28 mouse cellular contexts compared by ENCODE assay signal in genomic region chr3:72735011-72735410, GRCm38 (mm10).
"Had no signal": no experiment of that assay in that cellular context is flagged by ENCODE, and none has a peak within 500 bp of the region (broad histone marks: within the 10 kb centered on the region; RNA-seq: fewer than 3 reads in every experiment).

No protein-coding gene starts in this region.

- H3K4me2 ChIP-seq: embryonic facial prominence, embryonic 12.5 days; embryonic facial prominence, embryonic 13.5 days; embryonic facial prominence, embryonic 15.5 days; forebrain, embryonic 12.5 days; forebrain, embryonic 13.5 days; forebrain, embryonic 15.5 days had no signal

- H3K9ac ChIP-seq: embryonic facial prominence, embryonic 12.5 days; embryonic facial prominence, embryonic 13.5 days; embryonic facial prominence, embryonic 15.5 days; forebrain, embryonic 12.5 days; forebrain, embryonic 13.5 days; forebrain, embryonic 15.5 days; forebrain, postnatal 0 days had no signal

- ATAC-seq: forebrain, embryonic 13.5 days; forebrain, embryonic 15.5 days; forebrain, embryonic 16.5 days; forebrain, postnatal 0 days had no signal

- H3K27me3 ChIP-seq: embryonic facial prominence, embryonic 12.5 days; embryonic facial prominence, embryonic 13.5 days; embryonic facial prominence, embryonic 15.5 days; forebrain, embryonic 12.5 days; forebrain, embryonic 13.5 days; forebrain, embryonic 15.5 days had no signal

- H3K36me3 ChIP-seq: embryonic facial prominence, embryonic 10.5 days; embryonic facial prominence, embryonic 12.5 days; embryonic facial prominence, embryonic 13.5 days; embryonic facial prominence, embryonic 15.5 days; forebrain, embryonic 10.5 days; forebrain, embryonic 12.5 days; forebrain, embryonic 15.5 days had no signal

- H3K27ac ChIP-seq: embryonic facial prominence, embryonic 10.5 days; embryonic facial prominence, embryonic 12.5 days; embryonic facial prominence, embryonic 13.5 days; embryonic facial prominence, embryonic 15.5 days; forebrain, embryonic 10.5 days; forebrain, embryonic 12.5 days; forebrain, embryonic 13.5 days; forebrain, embryonic 15.5 days; gastrocnemius, adult 2 months; heart, adult 2 months had no signal

- H3K9me3 ChIP-seq: embryonic facial prominence, embryonic 10.5 days; embryonic facial prominence, embryonic 12.5 days; embryonic facial prominence, embryonic 13.5 days; embryonic facial prominence, embryonic 15.5 days; forebrain, embryonic 10.5 days; forebrain, embryonic 12.5 days; forebrain, embryonic 13.5 days; forebrain, embryonic 15.5 days had no signal

- DNase-seq: cerebellum, adult 2 months; cerebellum, adult 8-10 months; cerebellum, adult 9-10 months; cerebellum, adult 9-11 months; cerebellum, postnatal 10 days; cerebellum, postnatal 14 days; cerebellum, postnatal 25 days; cerebellum, postnatal 36 days; embryo, embryonic 11 days; forebrain, postnatal 0 days; gastrocnemius, adult 2 months; gastrocnemius, postnatal 10 days; gastrocnemius, postnatal 14 days; gastrocnemius, postnatal 25 days; gastrocnemius, postnatal 36 days; heart, adult 11 months; heart, adult 18-20 months; heart, adult 2 months had no signal

- H3K4me3 ChIP-seq: embryonic facial prominence, embryonic 10.5 days; embryonic facial prominence, embryonic 12.5 days; embryonic facial prominence, embryonic 13.5 days; embryonic facial prominence, embryonic 15.5 days; erythroblast, embryonic 14.5 days; forebrain, embryonic 10.5 days; forebrain, embryonic 12.5 days; forebrain, embryonic 13.5 days; forebrain, embryonic 15.5 days; gastrocnemius, adult 2 months; heart, adult 2 months had no signal

- H3K4me1 ChIP-seq: embryonic facial prominence, embryonic 10.5 days; embryonic facial prominence, embryonic 12.5 days; embryonic facial prominence, embryonic 13.5 days; embryonic facial prominence, embryonic 15.5 days; forebrain, embryonic 10.5 days; forebrain, embryonic 12.5 days; forebrain, embryonic 13.5 days; forebrain, embryonic 15.5 days had no signal
